Mouse (Mus musculus) gastrocnemius, adult 2 months (tissue): ENCODE measurements around the gene Zbtb22. TPM values are rescaled to one million over a fixed set of nuclear protein-coding genes. Genes with fewer than 3 reads are reported as not detected.

ENCODE experiments used
- DNase-seq: peaks from one replicate; pipeline ENCODE4 v3.0.0; 2022
- H3K27ac ChIP-seq: fragments of 200-600 bp; 2 replicates; pipeline ENCODE4 v1.8.1; 2022; ENCODE audit warnings: mild to moderate bottlenecking
- H3K4me3 ChIP-seq: fragments of 200-600 bp; 2 replicates; pipeline ENCODE4 v1.8.1; 2022; ENCODE audit warnings: mild to moderate bottlenecking, moderate library complexity
- CTCF ChIP-seq: fragments of 200-600 bp; IDR thresholded peaks from 2 replicates; pipeline ENCODE4 v1.8.1; 2022; ENCODE audit warnings: antibody characterized with exemption, mild to moderate bottlenecking, moderate library complexity
- intact Hi-C: fragments of 180-260 bp; cut with DNase I; formaldehyde crosslinking; loops from one replicate; pipeline ENCODE4 v1.15.1; 2025
- microRNA-seq: library from miRNA; unstranded; fragments of <30 nt; microRNA quantifications from one replicate; pipeline ENCODE4 v1.2.0, GENCODE M21; 2021
- total RNA-seq, 2 experiments: library from RNA; stranded (reverse); gene quantifications; 2 replicates each; pipeline ENCODE4 v1.2.3; 2021

The Zbtb22 gene
- total RNA-seq, 2 experiments from 2014 or later, result 14.5 to 14.8 TPM

DNA sequence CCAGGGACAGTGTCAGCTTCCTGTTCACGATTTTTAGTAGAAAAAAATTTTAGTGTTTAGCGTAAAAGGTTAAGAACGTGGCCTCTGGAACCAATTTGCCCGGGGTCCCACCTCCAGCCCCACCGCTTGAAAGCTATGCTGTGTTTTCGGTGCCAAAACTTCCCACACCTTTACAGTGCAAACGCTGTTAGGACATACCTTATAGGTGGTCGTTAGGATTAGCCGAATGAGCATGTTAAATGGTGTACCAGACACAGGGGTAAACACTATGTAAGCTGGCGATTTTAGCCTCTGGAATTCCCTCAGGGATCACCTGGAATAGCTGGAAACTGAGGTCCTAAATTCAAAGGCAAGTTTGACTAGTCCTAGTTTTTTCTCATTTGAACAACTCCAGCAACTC, 40.6 kb downstream of the Zbtb22 start:
- intact Hi-C loops, result loop anchor here (5.0 kb wide), 1 partner anchor 66 kb away; the partner anchor contains the start of gene Ring1
- peak overlapping the region; percentile 92 for H3K4me3 ChIP-seq
- H3K27ac ChIP-seq, result peak overlapping the region; percentile 98
- DNase-seq, result no peak
- no peak for TF ChIP-seq CTCF

DNA sequence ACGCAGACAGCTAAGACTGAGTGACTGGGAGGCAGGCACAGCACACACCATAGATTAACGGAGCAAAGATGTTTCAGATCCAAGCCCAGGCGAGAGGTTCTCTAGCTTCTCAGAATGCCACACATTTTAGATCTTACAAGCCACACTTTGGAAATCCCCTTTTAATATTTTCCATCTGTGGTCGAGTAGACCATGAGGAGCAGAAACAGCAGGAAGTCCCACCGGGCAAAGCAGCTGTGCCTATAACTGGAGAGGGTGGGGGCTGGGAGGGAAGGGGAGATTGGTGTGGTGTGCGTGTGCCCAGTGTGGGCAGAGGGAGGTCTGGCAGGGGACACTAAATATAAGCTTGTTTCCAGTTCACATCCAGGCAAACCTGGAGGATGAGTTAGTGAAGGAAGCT, 41.8 kb downstream of the Zbtb22 start:
- H3K4me3 ChIP-seq, result no peak overlapping the region
- TF ChIP-seq CTCF, result no peak
- H3K27ac ChIP-seq, result no peak overlapping the region
- no peak for DNase-seq
- intact Hi-C loops, result loop anchor here (5.0 kb wide), 1 partner anchor 65 kb away; the partner anchor contains the start of gene Ring1

DNA sequence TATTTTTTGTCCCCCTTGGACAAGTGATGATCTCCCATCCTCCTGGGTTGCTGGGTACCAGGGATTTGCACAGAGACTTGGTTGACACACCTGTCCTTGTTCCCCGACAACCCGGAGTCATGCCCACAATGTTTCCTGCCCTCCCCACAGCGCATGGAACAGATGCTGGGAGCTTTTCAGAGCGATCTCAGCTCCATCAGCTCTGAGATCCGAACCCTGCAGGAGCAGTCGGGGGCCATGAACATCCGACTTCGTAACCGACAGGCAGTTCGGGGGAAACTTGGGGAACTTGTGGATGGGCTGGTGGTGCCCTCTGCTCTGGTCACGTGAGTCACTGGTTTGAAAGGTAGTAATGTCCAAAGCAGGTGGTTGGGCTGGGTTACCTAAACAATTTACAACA, 42.7 kb downstream of the Zbtb22 start:
- intact Hi-C loops, result loop anchor here (5.0 kb wide), 1 partner anchor 64 kb away; the partner anchor contains the start of gene Ring1
- H3K4me3 ChIP-seq, result no peak overlapping the region
- TF ChIP-seq CTCF, result no peak
- no peak for DNase-seq
- H3K27ac ChIP-seq, result no peak overlapping the region

DNA sequence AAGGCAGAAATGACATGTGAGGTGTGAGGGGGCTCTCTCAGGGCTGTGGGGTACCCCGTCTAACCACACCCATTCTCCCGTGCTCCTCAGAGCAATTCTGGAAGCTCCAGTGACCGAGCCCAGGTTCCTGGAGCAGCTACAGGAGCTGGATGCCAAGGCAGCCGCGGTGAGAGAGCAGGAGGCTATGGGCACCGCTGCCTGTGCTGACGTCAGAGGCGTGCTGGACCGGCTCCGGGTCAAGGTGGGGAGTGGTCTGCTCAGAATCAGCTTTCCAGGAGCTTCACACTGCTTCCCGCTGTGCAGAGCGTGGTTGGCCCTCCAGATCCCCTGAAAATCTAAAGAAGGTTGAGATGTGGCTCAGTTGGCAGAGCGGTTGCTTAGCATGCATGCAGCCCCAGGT, 43.4 kb downstream of the Zbtb22 start:
- intact Hi-C loops, result loop anchor here (5.0 kb wide), 1 partner anchor 63 kb away; the partner anchor contains the start of gene Ring1
- TF ChIP-seq CTCF, result no peak
- DNase-seq, result peak; percentile 37
- Histone ChIP-seq H3K4me3 (no peak overlapping the region), H3K27ac (no peak overlapping the region)

DNA sequence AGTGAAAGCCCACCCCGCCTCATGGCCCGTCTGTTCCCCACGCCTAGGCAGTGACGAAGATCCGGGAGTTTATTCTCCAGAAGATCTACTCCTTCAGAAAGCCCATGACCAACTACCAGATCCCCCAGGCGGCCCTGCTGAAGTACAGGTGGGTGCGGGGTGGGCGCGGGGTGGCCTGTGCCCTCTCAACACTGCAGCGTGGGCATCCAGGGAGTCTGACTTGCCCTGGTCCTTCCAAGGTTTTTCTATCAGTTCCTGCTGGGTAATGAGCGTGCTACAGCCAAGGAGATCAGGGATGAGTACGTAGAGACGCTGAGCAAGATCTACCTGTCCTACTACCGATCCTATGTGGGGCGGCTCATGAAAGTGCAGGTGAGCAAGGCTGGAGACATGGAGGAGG, 44.2 kb downstream of the Zbtb22 start:
- Histone ChIP-seq H3K4me3 (no peak overlapping the region), H3K27ac (no peak overlapping the region)
- no peak for DNase-seq
- no peak for TF ChIP-seq CTCF
- intact Hi-C loops, result loop anchor here (2.0 to 5.0 kb wide), 2 partner anchors 62 to 1319 kb away; partner anchors contain the start of gene Ring1

DNA sequence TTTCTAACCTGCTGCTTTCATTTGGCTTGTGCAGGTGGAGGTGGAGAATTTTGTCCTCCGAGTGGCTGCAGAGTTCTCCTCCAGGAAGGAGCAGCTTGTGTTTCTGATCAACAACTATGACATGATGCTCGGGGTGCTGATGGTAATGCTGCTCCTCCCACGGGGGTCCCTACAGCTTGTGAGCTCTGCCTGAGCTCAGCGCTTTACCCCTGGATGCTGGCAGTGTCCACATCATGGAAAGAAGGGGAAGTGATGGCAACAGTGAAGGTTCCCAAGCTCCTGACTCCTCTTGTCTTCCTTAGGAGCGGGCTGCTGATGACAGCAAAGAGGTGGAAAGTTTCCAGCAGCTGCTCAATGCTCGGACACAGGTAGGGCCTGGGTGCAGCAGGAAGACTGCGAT, 47.2 kb downstream of the Zbtb22 start:
- DNase-seq, result no peak
- intact Hi-C loops, result no loop called here
- TF ChIP-seq CTCF, result no peak
- no peak overlapping the region for H3K27ac ChIP-seq
- H3K4me3 ChIP-seq, result no peak overlapping the region

DNA sequence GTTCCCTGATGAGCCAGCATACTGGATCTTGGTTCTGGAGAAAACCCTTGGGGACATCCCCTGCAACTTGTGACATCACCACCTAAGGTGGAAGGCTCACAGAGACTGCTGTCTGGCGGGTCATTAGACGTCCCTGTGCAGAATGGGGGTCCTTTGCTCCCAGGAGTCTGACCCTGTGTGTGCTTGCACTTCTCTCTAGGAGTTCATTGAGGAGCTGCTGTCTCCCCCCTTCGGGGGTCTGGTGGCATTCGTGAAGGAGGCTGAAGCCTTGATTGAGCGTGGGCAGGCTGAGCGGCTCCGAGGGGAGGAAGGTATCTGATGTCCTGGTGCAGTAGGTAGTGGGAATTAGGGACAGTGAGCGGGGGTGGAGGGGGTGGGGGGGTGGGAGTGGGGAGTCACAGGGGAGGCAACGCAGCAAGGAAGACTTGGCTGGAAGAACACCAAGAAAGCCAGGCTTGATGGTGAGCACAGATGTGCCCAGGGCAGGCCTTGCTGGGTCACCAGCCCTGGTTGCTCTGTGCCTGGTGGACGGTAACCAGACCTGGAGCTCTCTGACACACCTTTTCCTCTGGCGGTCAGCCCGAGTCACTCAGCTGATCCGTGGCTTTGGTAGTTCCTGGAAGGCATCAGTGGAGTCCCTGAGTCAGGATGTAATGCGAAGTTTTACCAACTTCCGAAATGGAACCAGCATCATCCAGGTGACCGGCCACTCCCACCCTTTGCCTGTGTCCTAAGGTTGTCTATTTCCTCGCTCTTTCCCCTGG, 49.6 kb downstream of the Zbtb22 start:
- DNase-seq, result no peak
- no peak overlapping the region for H3K4me3 ChIP-seq
- H3K27ac ChIP-seq, result no peak overlapping the region
- intact Hi-C loops, result no loop called here
- TF ChIP-seq CTCF, result no peak

DNA sequence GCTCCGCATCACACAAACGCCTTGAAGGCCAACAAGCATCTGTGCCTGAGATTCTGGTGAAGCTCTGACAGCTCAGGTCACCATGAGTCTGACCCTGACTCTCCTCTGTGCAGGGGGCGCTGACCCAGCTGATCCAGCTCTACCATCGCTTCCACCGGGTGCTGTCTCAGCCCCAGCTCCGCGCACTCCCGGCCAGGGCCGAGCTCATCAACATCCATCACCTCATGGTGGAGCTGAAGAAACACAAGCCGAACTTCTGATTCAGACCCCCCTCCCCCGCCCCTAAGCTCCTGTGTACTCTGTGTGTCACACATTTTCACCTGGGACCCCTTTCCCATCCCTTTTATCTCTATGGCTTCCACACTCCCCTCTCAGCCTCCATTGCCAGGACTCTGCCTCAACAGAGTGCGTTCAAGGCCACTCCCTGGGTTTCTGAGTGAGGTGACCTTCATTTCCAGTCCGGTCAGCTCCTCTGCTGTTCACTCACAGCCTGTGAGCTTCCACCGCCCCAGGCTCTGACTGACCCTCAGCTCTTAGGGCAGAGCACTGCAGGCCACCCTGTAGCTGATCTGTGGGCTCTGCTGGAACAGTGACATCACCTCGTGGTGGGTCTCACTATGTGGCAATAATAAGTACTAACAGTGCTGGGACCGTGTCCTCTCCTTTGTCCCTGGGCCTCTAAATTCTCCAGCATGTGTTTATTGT, 50.3 kb downstream of the Zbtb22 start:
- Histone ChIP-seq H3K4me3 (no peak overlapping the region), H3K27ac (no peak overlapping the region)
- DNase-seq, result no peak
- intact Hi-C loops, result no loop called here
- no peak for TF ChIP-seq CTCF

DNA sequence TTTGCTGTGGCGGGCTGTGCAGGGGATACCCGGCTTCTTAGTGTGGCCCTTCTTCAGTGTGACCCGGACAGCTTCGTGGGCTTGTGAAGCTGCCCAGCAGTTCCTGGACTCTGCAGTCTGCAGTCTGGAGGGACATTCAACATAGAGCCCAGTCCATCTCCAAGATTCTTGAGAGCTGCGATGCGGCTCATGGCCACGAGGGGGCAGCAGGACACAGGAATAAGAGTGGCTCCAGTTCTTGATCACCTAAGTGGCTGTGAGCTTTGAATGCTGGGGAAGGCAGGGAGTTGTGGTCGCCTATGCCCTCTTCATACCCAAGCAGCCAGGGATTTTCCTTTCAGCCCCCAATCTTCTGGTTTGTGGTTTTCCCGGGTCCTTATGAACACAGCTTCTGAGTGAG, 52.8 kb downstream of the Zbtb22 start:
- Histone ChIP-seq H3K27ac (no peak overlapping the region), H3K4me3 (no peak overlapping the region)
- TF ChIP-seq CTCF, result peak; percentile 83
- intact Hi-C loops, result loop anchor here (2.0 kb wide), 1 partner anchor 14 kb away; no protein-coding TSS in a partner anchor
- DNase-seq, result peak; percentile 79

Small RNA genes within 50 kb of the gene (microRNA-seq; reads per million reads assigned to microRNA genes)
- not detected for gene Gm27740

Other genes starting within 250 kb of the Zbtb22 start
- 10 to 100 TPM; 79.1 to 95.6 TPM for gene Hnrnpm, start 229.0 kb upstream of the Zbtb22 start, total RNA-seq
- gene March2, start 197.2 kb upstream of the Zbtb22 start, total RNA-seq, result 10 to 100 TPM; 88.8 to 90.7 TPM
- 100 to 1,000 TPM; 134 to 150 TPM for gene Rab11b, start 155.4 kb upstream of the Zbtb22 start, total RNA-seq
- gene Angptl4, start 134.1 kb upstream of the Zbtb22 start, total RNA-seq, result 1 to 10 TPM; 1.4 to 5.9 TPM
- 10 to 100 TPM; 15.7 to 24.5 TPM for gene Kank3, start 105.4 kb upstream of the Zbtb22 start, total RNA-seq
- gene Rps28, start 91.3 kb upstream of the Zbtb22 start, total RNA-seq, result 100 to 1,000 TPM; 541 to 640 TPM
- 100 to 1,000 TPM; 351 to 407 TPM for gene Ndufa7, start 91.3 kb upstream of the Zbtb22 start, total RNA-seq
- gene Cd320, start 72.8 kb upstream of the Zbtb22 start, total RNA-seq, result 10 to 100 TPM; 13.8 to 16.1 TPM
- gene Gm7029, start 42.1 kb upstream of the Zbtb22 start, total RNA-seq, result not detected
- gene Kifc1, start 25.2 kb upstream of the Zbtb22 start, total RNA-seq, result under 1 TPM; 0.23 to 0.33 TPM
- gene Platr17, start 10.8 kb upstream of the Zbtb22 start, total RNA-seq, result not detected
- 10 to 100 TPM; 13.3 to 13.9 TPM for gene Daxx, start 6.5 kb upstream of the Zbtb22 start, total RNA-seq
- 10 to 100 TPM; 34.0 to 44.4 TPM for gene Tapbp, start within 50 bp of the Zbtb22 start, total RNA-seq
- 10 to 100 TPM; 31.4 to 34.0 TPM for gene Rgl2, start 13.6 kb downstream of the Zbtb22 start, total RNA-seq
- gene Pfdn6, start 24.4 kb downstream of the Zbtb22 start, total RNA-seq, result 10 to 100 TPM; 51.2 to 67.6 TPM
- gene Wdr46, start 24.8 kb downstream of the Zbtb22 start, total RNA-seq, result 1 to 10 TPM; 8.6 to 8.8 TPM
- 1 to 10 TPM; 1.3 to 1.4 TPM for gene B3galt4, start 35.6 kb downstream of the Zbtb22 start, total RNA-seq
- gene Vps52, start 39.9 kb downstream of the Zbtb22 start, total RNA-seq, result 10 to 100 TPM; 31.7 to 33.4 TPM
- gene Rps18, start 40.1 kb downstream of the Zbtb22 start, total RNA-seq, result 100 to 1,000 TPM; 364 to 443 TPM
- 10 to 100 TPM; 28.2 to 41.1 TPM for gene H2-K1, start 84.4 kb downstream of the Zbtb22 start, total RNA-seq
- gene Ring1, start 108.8 kb downstream of the Zbtb22 start, total RNA-seq, result 10 to 100 TPM; 11.6 to 12.8 TPM
- gene H2-Ke6, start 112.2 kb downstream of the Zbtb22 start, total RNA-seq, result 10 to 100 TPM; 69.9 to 82.3 TPM
- 10 to 100 TPM; 44.6 to 49.5 TPM for gene Slc39a7, start 115.8 kb downstream of the Zbtb22 start, total RNA-seq
- 10 to 100 TPM; 40.5 to 41.7 TPM for gene Rxrb, start 115.9 kb downstream of the Zbtb22 start, total RNA-seq
- gene Col11a2, start 123.5 kb downstream of the Zbtb22 start, total RNA-seq, result 1 to 10 TPM; 3.0 to 9.6 TPM
- gene H2-Oa, start 176.4 kb downstream of the Zbtb22 start, total RNA-seq, result not detected
- gene H2-DMa, start 203.6 kb downstream of the Zbtb22 start, total RNA-seq, result 1 to 10 TPM; 3.0 to 3.1 TPM
- 10 to 100 TPM; 70.3 to 88.9 TPM for gene Brd2, start 206.7 kb downstream of the Zbtb22 start, total RNA-seq
- gene H2-DMb2, start 227.4 kb downstream of the Zbtb22 start, total RNA-seq, result under 1 TPM; 0.46 to 0.47 TPM
- gene H2-DMb1, start 237.2 kb downstream of the Zbtb22 start, total RNA-seq, result under 1 TPM; 0.38 to 0.61 TPM